Mouse (Mus musculus): ENCODE results near the gene Ilkap. TPM values are rescaled to one million over a fixed set of nuclear protein-coding genes. Genes with fewer than 3 reads are reported as not detected.

Ilkap gene
- total RNA-seq (2017), result 133 to 179 TPM (median 136 TPM) in 3 replicates

DNA sequence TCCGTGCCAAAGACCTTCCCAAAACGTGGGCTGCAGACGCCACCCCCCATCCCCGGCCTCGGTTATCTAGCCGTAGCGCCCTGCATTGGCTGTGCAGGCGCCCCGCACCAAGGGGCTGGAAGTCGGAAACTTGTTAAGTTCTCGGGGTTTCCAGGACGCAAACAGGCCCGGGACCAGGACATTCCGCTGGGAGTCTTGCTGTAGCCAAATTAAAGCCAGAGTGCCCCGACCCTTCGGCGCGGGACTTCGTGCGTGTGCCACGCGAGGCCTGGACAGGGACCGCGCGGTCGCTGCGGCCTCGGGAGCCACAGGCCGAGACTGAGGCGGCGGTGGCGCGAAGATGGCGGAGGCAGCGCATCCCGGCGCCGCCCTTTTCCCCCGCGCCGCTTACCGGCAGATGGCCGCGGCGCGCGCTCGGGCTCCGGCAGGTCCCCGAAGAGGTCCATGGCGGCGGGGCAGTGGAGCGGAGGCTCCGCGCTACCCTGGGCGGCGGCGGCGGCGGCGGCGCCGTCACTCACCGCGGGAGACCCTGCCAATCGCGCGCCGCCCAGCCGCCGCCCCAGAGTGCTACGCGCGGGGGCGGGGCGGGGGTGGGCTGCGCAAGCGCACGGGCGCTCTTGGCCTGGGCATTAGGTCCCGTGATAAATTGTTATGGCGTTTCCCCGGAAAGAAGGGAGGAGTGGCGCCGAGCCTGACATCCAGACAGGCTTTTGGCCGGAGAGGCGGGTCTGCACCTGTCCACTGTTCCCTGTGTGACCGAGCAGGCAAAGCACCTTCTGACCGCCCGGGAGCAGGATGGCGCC, at the start of gene Ilkap:
Ilkap (minus strand) TSS at position 556 of the 803 bp plus-strand sequence.
- ATAC-seq (replicated peaks; ENCODE audit: insufficient number of reproducible peaks, low FRiP score, low TSS enrichment, poor library complexity, severe bottlenecking), result peak; percentile 73

GRCm38 (mm10) chr1:91446511-91446910, 47.9 kb upstream of the Ilkap start:
- ATAC-seq (replicated peaks; ENCODE audit: insufficient number of reproducible peaks, low FRiP score, low TSS enrichment, poor library complexity, severe bottlenecking), result no peak

GRCm38 (mm10) chr1:91446060-91446459, 47.4 kb upstream of the Ilkap start:
- no peak for ATAC-seq (replicated peaks; ENCODE audit: insufficient number of reproducible peaks, low FRiP score, low TSS enrichment, poor library complexity, severe bottlenecking)

GRCm38 (mm10) chr1:91444841-91445830, 46.5 kb upstream of the Ilkap start:
- no peak for ATAC-seq (replicated peaks; ENCODE audit: insufficient number of reproducible peaks, low FRiP score, low TSS enrichment, poor library complexity, severe bottlenecking)

DNA sequence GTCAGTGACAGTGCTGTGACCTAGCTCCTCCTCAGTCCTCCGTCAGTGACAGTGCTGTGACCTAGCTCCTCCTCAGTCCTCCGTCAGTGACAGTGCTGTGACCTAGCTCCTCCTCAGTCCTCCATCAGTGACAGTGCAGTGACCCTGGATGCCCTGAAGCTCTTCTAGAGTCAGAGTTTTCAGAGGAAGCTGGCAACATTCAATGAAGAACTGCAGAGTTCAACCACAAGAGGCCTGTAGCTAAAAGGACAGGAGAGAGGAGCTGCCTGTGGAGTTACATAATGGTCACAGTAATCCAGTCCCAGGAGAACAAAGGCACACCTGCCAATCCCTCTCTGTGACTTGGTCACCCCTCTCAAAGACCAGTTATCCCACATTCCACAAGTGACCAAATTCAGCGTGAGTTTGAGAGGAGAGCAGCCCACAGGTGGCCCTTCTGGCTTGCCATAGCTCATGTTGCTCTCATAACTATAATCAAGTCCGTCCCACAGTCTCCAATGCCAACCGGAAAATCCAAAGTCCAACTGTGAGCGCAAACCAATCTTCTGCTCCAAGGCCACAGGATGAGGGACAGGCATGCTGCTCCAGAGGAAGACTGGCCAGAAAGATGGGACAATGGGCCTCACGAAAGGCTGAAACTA, 43.9 kb upstream of the Ilkap start:
- no peak for ATAC-seq (replicated peaks; ENCODE audit: insufficient number of reproducible peaks, low FRiP score, low TSS enrichment, poor library complexity, severe bottlenecking)

GRCm38 (mm10) chr1:91441855-91442254, 43.2 kb upstream of the Ilkap start:
- ATAC-seq (replicated peaks; ENCODE audit: insufficient number of reproducible peaks, low FRiP score, low TSS enrichment, poor library complexity, severe bottlenecking), result no peak

DNA sequence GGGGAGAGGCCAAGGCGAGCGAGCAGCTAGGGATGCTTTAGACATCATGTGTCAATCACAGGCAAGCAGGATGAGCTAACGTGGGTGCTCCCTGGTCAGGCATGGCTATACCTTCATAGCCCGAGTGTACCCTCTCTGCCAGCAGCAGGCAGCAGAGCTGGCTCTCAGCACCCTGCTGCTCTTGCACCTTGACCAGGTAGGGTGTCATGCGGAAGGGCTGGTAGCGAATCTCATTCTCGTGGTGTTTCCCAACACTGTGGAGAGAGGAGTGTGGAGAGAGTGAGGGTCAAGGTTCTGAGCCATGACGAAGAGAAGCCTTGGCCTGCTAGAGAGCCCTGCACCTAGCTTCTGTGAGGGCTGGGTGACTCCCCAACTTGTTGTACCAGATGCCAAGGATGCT, 41.2 kb upstream of the Ilkap start:
- no peak for ATAC-seq (replicated peaks; ENCODE audit: insufficient number of reproducible peaks, low FRiP score, low TSS enrichment, poor library complexity, severe bottlenecking)

GRCm38 (mm10) chr1:91437573-91437972, 39.0 kb upstream of the Ilkap start:
- ATAC-seq (replicated peaks; ENCODE audit: insufficient number of reproducible peaks, low FRiP score, low TSS enrichment, poor library complexity, severe bottlenecking), result no peak

- no peak for ATAC-seq (replicated peaks; ENCODE audit: insufficient number of reproducible peaks, low FRiP score, low TSS enrichment, poor library complexity, severe bottlenecking)
These were observed 38.4 kb upstream of the Ilkap start for GRCm38 (mm10) chr1:91437083-91437400.

GRCm38 (mm10) chr1:91436380-91437082, 37.9 kb upstream of the Ilkap start:
- ATAC-seq (replicated peaks; ENCODE audit: insufficient number of reproducible peaks, low FRiP score, low TSS enrichment, poor library complexity, severe bottlenecking), result no peak

- no peak for ATAC-seq (replicated peaks; ENCODE audit: insufficient number of reproducible peaks, low FRiP score, low TSS enrichment, poor library complexity, severe bottlenecking)
These were observed 37.1 kb upstream of the Ilkap start for GRCm38 (mm10) chr1:91435606-91436130.

GRCm38 (mm10) chr1:91434905-91435304, 36.3 kb upstream of the Ilkap start:
- ATAC-seq (replicated peaks; ENCODE audit: insufficient number of reproducible peaks, low FRiP score, low TSS enrichment, poor library complexity, severe bottlenecking), result no peak

GRCm38 (mm10) chr1:91430761-91431160, 32.1 kb upstream of the Ilkap start:
- no peak for ATAC-seq (replicated peaks; ENCODE audit: insufficient number of reproducible peaks, low FRiP score, low TSS enrichment, poor library complexity, severe bottlenecking)

DNA sequence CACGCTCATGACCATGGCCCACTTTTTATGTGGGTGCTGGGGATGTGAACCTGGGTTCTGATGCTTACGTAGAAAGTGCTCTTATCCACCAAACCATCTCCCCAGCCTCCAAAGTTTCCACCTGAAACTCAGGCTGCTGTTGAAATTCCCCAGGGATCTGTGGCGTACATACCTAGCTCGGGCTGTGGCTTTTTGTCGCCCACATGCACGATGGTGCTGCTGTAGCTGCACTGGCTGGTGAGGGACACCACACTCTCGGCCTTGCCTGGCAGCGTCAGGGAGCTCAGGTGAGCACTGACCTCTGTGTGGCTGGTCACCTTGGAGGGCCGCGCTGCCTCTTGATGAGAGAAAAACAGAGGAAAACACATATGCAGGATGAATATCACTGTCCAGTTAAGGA, 30.6 kb upstream of the Ilkap start:
- no peak for ATAC-seq (replicated peaks; ENCODE audit: insufficient number of reproducible peaks, low FRiP score, low TSS enrichment, poor library complexity, severe bottlenecking)

GRCm38 (mm10) chr1:91428614-91429013, 30.0 kb upstream of the Ilkap start:
- no peak; the same call in 1 of the 2 replicates for ATAC-seq (replicated peaks; ENCODE audit: insufficient number of reproducible peaks, low FRiP score, low TSS enrichment, poor library complexity, severe bottlenecking)

DNA sequence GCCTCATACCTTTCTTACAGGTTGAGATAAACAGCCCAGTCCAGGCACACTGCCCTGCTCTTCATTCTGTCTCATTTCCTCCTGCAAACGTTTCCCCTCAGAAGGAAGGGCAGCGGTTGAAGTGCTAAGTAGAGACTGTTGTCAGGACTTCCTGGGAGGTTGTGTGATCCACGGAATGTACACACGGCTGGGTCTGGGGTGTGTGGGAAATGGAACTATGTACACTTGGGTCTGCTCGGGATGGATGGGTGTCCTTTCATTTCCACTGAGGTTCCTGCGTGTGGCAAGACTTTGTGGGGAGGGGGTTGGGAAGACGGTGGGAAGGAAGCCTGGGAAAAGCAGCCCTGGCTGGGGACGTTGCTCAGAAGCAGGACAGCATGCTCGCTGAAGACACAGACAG, 27.8 kb upstream of the Ilkap start:
- no peak for ATAC-seq (replicated peaks; ENCODE audit: insufficient number of reproducible peaks, low FRiP score, low TSS enrichment, poor library complexity, severe bottlenecking)

- ATAC-seq (replicated peaks; ENCODE audit: insufficient number of reproducible peaks, low FRiP score, low TSS enrichment, poor library complexity, severe bottlenecking), result no peak
These were observed 22.0 kb upstream of the Ilkap start for GRCm38 (mm10) chr1:91420601-91421065.

- no peak for ATAC-seq (replicated peaks; ENCODE audit: insufficient number of reproducible peaks, low FRiP score, low TSS enrichment, poor library complexity, severe bottlenecking)
These were observed 21.4 kb upstream of the Ilkap start for GRCm38 (mm10) chr1:91419862-91420600.

Data from monocyte, adult 5-6 weeks (primary cell).